Mouse (Mus musculus) liver, embryonic 11.5 days (tissue): ENCODE measurements at regions not wholly inside any gene's neighbourhood (a gene's known extent, or its start where the extent isn't known, plus 50 kb on each side); places are given as distances from the start of the nearest gene placed in this dataset.

Source experiments
- ATAC-seq: fragments of 200-750 bp; cut with Nextera tagmentation; replicated peaks from 2 replicates; pipeline ENCODE4 v1.8.0; 2017; ENCODE audit warnings: moderate number of reproducible peaks, mild to moderate bottlenecking, moderate TSS enrichment, moderate library complexity; ENCODE audit not compliant: low FRiP score
- DNase-seq: peaks from one replicate; pipeline ENCODE4 v3.0.0-alpha.2; 2017; ENCODE audit warnings: low spot score
- H3K27ac ChIP-seq: fragments of 300-500 bp; sonication (generic); 2 replicates; pipeline ENCODE4 v1.5.1; 2014; ENCODE audit warnings: mild to moderate bottlenecking, low read depth, low read length, control low read depth
- H3K27me3 ChIP-seq: fragments of 300-500 bp; sonication (generic); replicated peaks from 2 replicates; pipeline ENCODE4 v1.6.1; 2014; ENCODE audit warnings: low read length, mixed read lengths; ENCODE audit not compliant: control insufficient read depth, insufficient read depth
- H3K36me3 ChIP-seq: fragments of 300-500 bp; sonication (generic); 2 replicates; pipeline ENCODE4 v1.6.1; 2014; ENCODE audit warnings: mild to moderate bottlenecking, low read length, moderate library complexity, mixed read lengths; ENCODE audit not compliant: control insufficient read depth, insufficient read depth
- H3K4me1 ChIP-seq: fragments of 300-500 bp; sonication (generic); replicated peaks from 2 replicates; pipeline ENCODE4 v1.6.1; 2014; ENCODE audit warnings: low read length, mixed read lengths; ENCODE audit not compliant: control insufficient read depth, insufficient read depth
- H3K4me2 ChIP-seq: fragments of 300-500 bp; sonication (generic); 2 replicates; pipeline ENCODE4 v1.6.1; 2014; ENCODE audit warnings: mild to moderate bottlenecking, control low read depth, moderate library complexity
- H3K4me3 ChIP-seq: fragments of 300-500 bp; sonication (generic); 2 replicates; pipeline ENCODE4 v1.5.1; 2014; ENCODE audit warnings: low read depth, low read length, control low read depth
- H3K9ac ChIP-seq: fragments of 300-500 bp; sonication (generic); 2 replicates; pipeline ENCODE4 v1.6.1; 2014; ENCODE audit warnings: low read depth, low read length, control low read depth
- H3K9me3 ChIP-seq: fragments of 300-500 bp; sonication (generic); 2 replicates; pipeline ENCODE4 v1.6.1; 2016; ENCODE audit warnings: low read length, inconsistent platforms, mixed read lengths; ENCODE audit not compliant: control insufficient read depth
- WGBS: fragments of 180-500 bp; shearing (Covaris S2); extraction: QIAGEN DNeasy Blood & Tissue Kit; methylation state at CpG from one replicate; pipeline ENCODE4 v1.1.7; 2014; 5-methylcytosine and 5-hydroxymethylcytosine counted together

DNA sequence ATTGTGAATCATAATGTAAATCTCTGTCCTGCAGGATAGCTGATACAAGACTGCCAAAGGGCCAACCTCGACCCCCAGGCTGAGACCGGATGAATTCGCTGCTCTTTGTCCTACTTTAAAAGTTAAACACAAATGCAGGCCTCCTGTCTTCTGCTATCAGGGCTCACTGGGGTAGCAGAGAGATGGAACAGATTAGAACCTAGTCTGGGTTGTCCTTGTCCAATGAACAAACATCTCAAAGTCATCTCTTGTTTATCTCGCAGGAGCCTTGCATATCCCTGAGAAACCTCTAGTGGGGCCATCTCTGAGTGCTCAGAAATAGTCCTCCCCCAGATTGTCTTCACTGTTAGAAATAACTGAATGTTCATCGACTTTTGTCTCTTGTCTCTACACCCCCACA, 161.0 kb upstream of the Cited2 start:
- Histone ChIP-seq H3K9me3 (no peaks in the 10 kb centered on the region), H3K9ac (no peak overlapping the region), H3K27ac (no peak overlapping the region), H3K36me3 (no peaks in the 10 kb centered on the region), H3K4me3 (no peak overlapping the region), H3K27me3 (no peaks in the 10 kb centered on the region), H3K4me2 (peak overlapping the region; percentile 6; the same call in 1 of the 2 replicates), H3K4me1 (peaks cover 28% of the 10 kb centered on the region)
- ATAC-seq (peak; percentile 57; the same call in 1 of the 2 replicates), DNase-seq (no peak)
- WGBS, result 56% methylated on average over 5 of the region's 5 CpGs

DNA sequence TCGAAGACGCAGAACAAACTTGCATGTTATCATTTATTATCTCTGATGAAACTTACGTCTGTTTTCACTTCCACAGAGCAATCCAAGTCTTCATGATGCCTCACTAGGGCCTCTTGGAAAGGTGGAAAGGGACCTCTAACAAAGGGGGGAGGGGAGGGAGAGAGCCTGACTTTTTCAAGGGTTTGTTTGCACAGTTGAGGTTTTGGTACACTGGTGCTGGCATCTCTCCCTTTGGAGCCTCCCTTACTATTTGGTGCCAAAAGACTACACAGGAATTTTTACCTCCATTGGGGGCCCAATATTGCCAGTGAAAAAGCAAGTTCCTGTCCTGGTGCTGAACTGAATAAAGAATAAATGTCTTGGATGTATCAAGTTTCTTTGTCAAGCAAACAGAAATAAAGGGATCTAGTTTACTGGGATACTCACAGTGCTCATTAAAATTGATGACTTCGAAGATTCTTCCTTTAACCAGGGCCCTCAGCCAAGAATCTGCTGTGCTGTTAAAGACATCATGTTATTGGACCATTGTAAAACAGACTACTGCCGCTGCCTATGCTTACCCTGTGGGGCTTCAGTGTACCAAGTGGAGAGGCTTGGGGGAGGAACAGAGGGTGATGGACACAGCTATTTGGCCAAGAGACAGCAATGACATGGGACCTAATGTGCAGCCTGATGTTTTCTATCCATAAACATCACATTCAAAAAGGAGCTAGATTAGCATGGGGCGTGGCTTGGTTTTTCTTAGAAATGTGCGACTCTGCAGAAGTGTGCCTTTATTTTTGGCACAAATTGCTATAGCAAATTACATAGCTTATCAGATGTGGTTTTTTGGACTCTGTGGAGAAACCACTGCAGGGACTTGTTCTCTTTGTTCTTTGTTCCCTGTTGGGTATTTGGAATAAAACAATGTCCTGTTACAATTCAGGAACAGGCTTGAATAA, 160.3 kb upstream of the Cited2 start:
- H3K36me3 ChIP-seq, result no peaks in the 10 kb centered on the region
- peak; percentile 72 for ATAC-seq
- H3K9ac ChIP-seq, result no peak overlapping the region
- H3K4me1 ChIP-seq, result peaks cover 28% of the 10 kb centered on the region
- no peak overlapping the region for H3K27ac ChIP-seq
- H3K4me2 ChIP-seq, result peak overlapping the region; percentile 31
- H3K27me3 ChIP-seq, result no peaks in the 10 kb centered on the region
- DNase-seq, result no peak
- WGBS, result 43% methylated on average over 7 of the region's 7 CpGs
- no peaks in the 10 kb centered on the region for H3K9me3 ChIP-seq
- H3K4me3 ChIP-seq, result no peak overlapping the region

DNA sequence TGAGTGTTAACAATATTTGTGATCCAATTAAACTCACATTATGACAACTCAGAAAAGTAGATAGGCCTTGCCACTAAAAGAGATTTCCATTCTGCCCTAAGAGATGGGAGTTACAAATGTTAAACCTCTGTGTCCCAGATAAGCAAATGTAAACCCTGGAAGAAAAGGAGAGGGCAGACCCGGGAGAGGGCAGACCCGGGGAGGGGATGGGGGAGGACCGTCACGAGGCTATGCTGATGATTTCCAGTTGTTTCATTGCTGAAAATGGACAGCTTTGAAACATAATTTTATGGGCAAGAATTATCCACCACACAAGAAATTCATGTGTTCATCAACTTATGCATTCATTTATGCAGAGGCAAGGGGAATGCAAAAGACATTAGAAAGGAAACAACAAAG, 159.7 kb upstream of the Cited2 start:
- no peak overlapping the region for H3K27ac ChIP-seq
- peak overlapping the region; percentile 20; the same call in 1 of the 2 replicates for H3K4me2 ChIP-seq
- no peak overlapping the region for H3K4me3 ChIP-seq
- no peaks in the 10 kb centered on the region for H3K36me3 ChIP-seq
- no peak for DNase-seq
- no peak overlapping the region for H3K9ac ChIP-seq
- no peak for ATAC-seq
- H3K4me1 ChIP-seq, result peaks cover 28% of the 10 kb centered on the region
- H3K27me3 ChIP-seq, result no peaks in the 10 kb centered on the region
- WGBS, result 25% methylated on average over 4 of the region's 4 CpGs
- H3K9me3 ChIP-seq, result no peaks in the 10 kb centered on the region

DNA sequence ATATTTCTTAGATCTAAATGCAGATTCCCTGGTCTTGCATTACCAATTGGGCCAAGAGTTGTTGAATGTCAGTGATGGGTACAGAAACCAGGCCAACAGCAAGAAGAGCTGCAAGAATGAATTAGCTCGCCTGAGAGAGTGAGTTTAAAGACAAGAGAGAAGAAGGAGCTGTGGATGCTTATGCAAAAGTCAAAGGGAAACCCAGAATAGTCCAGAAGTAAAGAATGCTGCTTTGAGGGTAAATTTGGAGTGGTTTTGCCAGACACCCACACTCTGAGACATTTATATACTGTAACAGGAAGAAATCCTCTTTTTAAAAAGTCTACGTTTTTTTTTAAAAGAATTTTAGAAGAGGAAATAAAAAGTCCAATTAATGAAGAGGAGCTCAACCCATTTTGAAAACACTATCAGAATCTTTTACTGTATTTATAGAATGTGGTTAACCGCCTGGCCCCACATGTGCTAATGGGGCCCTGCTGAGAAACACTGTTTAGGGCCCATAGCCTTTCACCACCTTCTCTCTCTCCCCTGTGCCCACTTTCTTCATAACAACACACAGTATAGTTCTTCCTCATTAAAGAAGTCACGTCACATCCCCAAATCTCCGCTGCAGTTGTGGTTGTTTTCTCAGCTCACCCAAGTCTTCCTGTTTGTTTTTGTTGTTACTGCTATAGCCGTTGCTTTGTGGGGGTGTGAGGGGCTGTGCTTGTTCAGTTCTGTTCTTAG, 158.0 kb upstream of the Cited2 start:
- ATAC-seq (no peak), DNase-seq (no peak)
- no peaks in the 10 kb centered on the region for H3K9me3 ChIP-seq
- 58% methylated on average over 6 of the region's 6 CpGs for WGBS
- no peak overlapping the region for H3K9ac ChIP-seq
- H3K4me1 ChIP-seq, result peaks cover 28% of the 10 kb centered on the region
- no peak overlapping the region for H3K27ac ChIP-seq
- no peak overlapping the region for H3K4me2 ChIP-seq
- no peak overlapping the region for H3K4me3 ChIP-seq
- no peaks in the 10 kb centered on the region for H3K36me3 ChIP-seq
- H3K27me3 ChIP-seq, result no peaks in the 10 kb centered on the region

- H3K9ac ChIP-seq, result no peak overlapping the region
- H3K4me2 ChIP-seq, result no peak overlapping the region
- no peak for ATAC-seq
- no peak for DNase-seq
- H3K27me3 ChIP-seq, result no peaks in the 10 kb centered on the region
- no peak overlapping the region for H3K4me3 ChIP-seq
- H3K36me3 ChIP-seq, result no peaks in the 10 kb centered on the region
- peaks cover 22% of the 10 kb centered on the region for H3K4me1 ChIP-seq
- WGBS, result 79% methylated on average over 5 of the region's 5 CpGs
- H3K27ac ChIP-seq, result no peak overlapping the region
- no peaks in the 10 kb centered on the region for H3K9me3 ChIP-seq
Observed at GRCm38 (mm10) chr10:17566975-17567374, 156.0 kb upstream of the Cited2 start.

DNA sequence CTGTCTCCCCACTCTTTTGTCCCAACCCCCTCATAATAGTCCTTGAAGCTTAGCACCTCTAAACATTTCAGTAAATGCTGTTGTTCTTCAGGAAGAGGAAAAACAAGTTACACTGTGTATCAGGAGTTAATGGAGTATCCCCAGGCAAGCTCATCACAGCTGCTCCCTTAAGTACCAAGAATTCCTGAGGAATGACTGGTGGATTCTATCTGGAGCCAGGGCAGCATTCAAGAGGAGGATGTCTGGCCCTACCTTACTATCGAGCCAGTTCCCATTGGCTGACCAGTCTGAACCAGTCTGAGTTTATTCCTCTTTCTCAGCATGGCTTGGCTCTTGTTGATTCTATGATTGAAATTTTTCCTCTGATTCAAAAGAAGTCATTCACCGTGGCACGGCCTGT, 155.4 kb upstream of the Cited2 start:
- 85% methylated on average over 3 of the region's 3 CpGs for WGBS
- Histone ChIP-seq H3K27ac (no peak overlapping the region), H3K27me3 (no peaks in the 10 kb centered on the region), H3K4me1 (peaks cover 15% of the 10 kb centered on the region), H3K9ac (no peak overlapping the region), H3K4me2 (no peak overlapping the region), H3K9me3 (no peaks in the 10 kb centered on the region), H3K4me3 (no peak overlapping the region), H3K36me3 (no peaks in the 10 kb centered on the region)
- ATAC-seq, result no peak
- no peak for DNase-seq

DNA sequence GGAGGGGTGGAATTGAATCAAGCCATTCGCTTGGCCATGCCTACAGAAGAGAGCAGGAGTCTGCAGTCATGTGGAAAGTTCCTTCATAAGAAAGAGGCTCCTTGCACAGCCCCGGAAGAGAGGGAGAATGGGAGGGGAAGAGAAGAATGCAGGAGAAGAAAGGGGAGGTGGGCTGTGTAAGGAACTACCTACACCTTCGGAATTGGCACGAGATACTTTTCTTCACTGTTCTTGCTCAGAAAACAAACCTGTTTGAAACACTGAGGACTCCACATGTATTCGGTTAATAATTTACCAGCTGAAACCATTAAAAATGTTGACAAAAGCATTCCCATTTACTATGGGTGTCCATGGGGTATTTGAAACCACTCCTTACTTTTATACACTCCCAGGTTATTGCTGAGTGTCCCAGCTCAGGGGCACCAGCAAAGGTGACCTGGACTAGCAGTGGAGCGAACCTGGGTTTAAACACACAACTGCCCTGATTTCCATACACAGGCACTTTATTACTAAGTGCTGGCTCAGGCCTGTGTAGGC, 153.4 kb upstream of the Cited2 start:
- 82% methylated on average over 6 of the region's 6 CpGs for WGBS
- no peak for DNase-seq
- peaks cover 6% of the 10 kb centered on the region for H3K4me1 ChIP-seq

DNA sequence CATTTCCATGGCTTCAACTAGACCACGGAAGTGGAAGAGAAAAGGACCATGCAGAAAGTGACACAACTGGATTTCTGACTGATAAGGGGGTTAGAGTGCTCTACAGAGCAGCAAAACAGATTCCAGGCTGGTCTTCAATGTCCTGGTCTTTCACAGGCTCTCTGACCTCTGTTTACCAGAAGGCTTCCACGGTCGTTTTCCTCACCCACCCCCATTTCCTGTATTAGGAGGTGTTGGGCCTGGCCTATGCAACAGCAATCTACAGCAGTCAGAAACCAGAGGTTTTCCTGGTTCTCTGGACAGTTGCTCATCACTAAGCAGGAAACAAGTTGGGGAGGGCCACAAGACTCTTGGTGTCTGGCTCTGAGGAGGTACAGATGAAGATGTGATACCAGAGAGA, 148.1 kb upstream of the Cited2 start:
- no peaks in the 10 kb centered on the region for H3K27me3 ChIP-seq
- peak; percentile 22; the same call in 1 of the 2 replicates for ATAC-seq
- H3K9me3 ChIP-seq, result no peaks in the 10 kb centered on the region
- no peak for DNase-seq
- H3K4me2 ChIP-seq, result peak overlapping the region; percentile 43
- 7% methylated on average over 3 of the region's 3 CpGs for WGBS
- H3K27ac ChIP-seq, result peak overlapping the region; percentile 22; the same call in 1 of the 2 replicates
- no peak overlapping the region for H3K9ac ChIP-seq
- no peaks in the 10 kb centered on the region for H3K36me3 ChIP-seq
- H3K4me1 ChIP-seq, result peaks cover 25% of the 10 kb centered on the region
- no peak overlapping the region for H3K4me3 ChIP-seq

More for the DNA sequence above, 153.4 kb upstream of the Cited2 start:
- Histone ChIP-seq H3K9me3 (no peaks in the 10 kb centered on the region), H3K27me3 (no peaks in the 10 kb centered on the region), H3K4me2 (no peak overlapping the region), H3K4me3 (no peak overlapping the region), H3K36me3 (no peaks in the 10 kb centered on the region), H3K27ac (no peak overlapping the region), H3K9ac (no peak overlapping the region)
- no peak for ATAC-seq
